Mouse (Mus musculus) bone marrow macrophage, adult 2 months (primary cell): ENCODE measurements at regions not wholly inside any gene's neighbourhood (a gene's known extent, or its start where the extent isn't known, plus 50 kb on each side); places are given as distances from the start of the nearest gene placed in this dataset.

ENCODE experiments used
- CTCF ChIP-seq: IDR thresholded peaks from 2 replicates; pipeline ENCODE4 v1.5.1; 2012; ENCODE audit warnings: low read depth, mild to moderate bottlenecking, low read length, moderate library complexity
- POLR2A ChIP-seq: IDR thresholded peaks from 2 replicates; pipeline ENCODE4 v1.6.1; 2012; ENCODE audit warnings: mild to moderate bottlenecking, low read depth, low read length, borderline replicate concordance

DNA sequence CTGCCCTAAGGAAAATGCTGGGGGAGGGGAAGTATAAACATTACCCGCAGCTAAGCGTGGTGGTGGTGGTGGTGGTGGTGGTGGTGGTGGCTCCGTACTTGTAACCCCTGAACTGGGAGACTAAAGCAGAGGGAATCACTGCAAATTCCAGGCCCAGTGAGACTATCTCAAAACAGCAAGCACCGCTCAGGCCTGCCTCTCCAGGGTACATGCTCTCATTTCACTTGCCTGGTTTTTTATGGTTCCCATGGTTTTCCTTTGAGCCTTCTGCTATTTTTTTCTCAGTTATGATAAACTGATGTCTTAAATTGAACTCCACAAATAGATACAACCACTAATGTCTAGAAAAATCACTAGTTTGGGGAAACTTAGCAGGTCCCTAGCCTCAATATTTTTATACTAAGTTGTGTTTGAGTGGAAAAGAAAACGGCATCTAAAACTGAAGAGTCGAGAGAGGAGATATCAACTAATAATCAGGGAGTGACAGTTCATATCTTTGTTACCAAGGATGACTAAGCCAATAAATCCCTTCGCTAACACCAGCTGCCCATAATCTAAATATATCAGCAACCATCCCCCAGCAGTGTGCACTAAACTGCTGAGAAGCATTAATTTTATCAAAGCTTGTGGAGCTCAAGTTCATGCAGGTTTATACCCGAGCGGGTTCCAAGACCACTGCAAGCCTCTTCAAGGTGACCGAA is 97.7 kb downstream of the Kctd12 start:
- TF ChIP-seq POLR2A (no peak), CTCF (no peak)
